Mouse (Mus musculus) E14TG2a.4 (cell line): Measurements from ENCODE around the gene Cnp.

Source experiments
- CTCF ChIP-seq: conservative IDR thresholded peaks from 2 replicates; pipeline ENCODE4 v1.5.1; 2014; ENCODE audit warnings: low read length
- POU5F1 ChIP-seq: IDR thresholded peaks from 2 replicates; pipeline ENCODE4 v1.6.1; 2014; ENCODE audit warnings: low read length, borderline replicate concordance

GRCm38 (mm10) chr11:100564703-100565102, 10.0 kb upstream of the Cnp start:
- TF ChIP-seq CTCF (no peak), POU5F1 (no peak)
